ENCODE assay signal across 9 mouse cellular contexts in genomic region chr11:85838424-85839257, GRCm38 (mm10). TPM values are rescaled to one million over a fixed set of nuclear protein-coding genes. Genes with fewer than 3 reads are reported as not detected.
DNase-seq lines count a peak whose midpoint lies in the region; ATAC-seq and TF ChIP-seq lines count a peak whose summit lies in the region.
"Had no signal": no experiment of that assay in that cellular context is flagged by ENCODE, and none has a peak within 500 bp of the region (broad histone marks: within the 10 kb centered on the region; RNA-seq: fewer than 3 reads in every experiment).

No protein-coding gene starts in this region.

- H3K4me2 ChIP-seq in limb, embryonic 13.5 days (replicated peaks), result peak overlapping the region; percentile 87

- H3K9ac ChIP-seq in limb, embryonic 13.5 days, result peak overlapping the region; percentile 91

- H3K4me1 ChIP-seq in heart, embryonic 10.5 days, result peaks cover 68% of the 10 kb centered on the region
- no peaks in the 10 kb centered on the region; the same call in 1 of the 2 replicates for H3K4me1 ChIP-seq in embryonic fibroblast, embryonic 13.5 days (ENCODE audit: control insufficient read depth, insufficient read depth, low read length)
- H3K4me1 ChIP-seq in limb, embryonic 13.5 days, result peaks cover 74% of the 10 kb centered on the region

- no peak for TF ChIP-seq POLR2A in embryonic fibroblast, embryonic 13.5 days (IDR thresholded peaks at IDR 0.05; ENCODE audit: low read depth, low read length)

- H3K9me3 ChIP-seq in heart, embryonic 10.5 days, result no peaks in the 10 kb centered on the region
- H3K9me3 ChIP-seq in limb, embryonic 13.5 days, result no peaks in the 10 kb centered on the region

- no peak for DNase-seq in heart, embryonic 10.5 days (ENCODE audit: low spot score)
- DNase-seq in heart, postnatal 4 days, result no peak
- DNase-seq in 3T3-L1 (ENCODE audit: low read depth, low spot score), result peak; percentile 29
- no peak for DNase-seq in natural killer cell, adult 2 months (ENCODE audit: low spot score in 2 of 2)
- DNase-seq in cerebellum, postnatal 10 days, result no peak
- no peak for DNase-seq in spleen, postnatal 4 days (ENCODE audit: low spot score in 2 of 2)

- H3K4me3 ChIP-seq in heart, embryonic 10.5 days, result peak overlapping the region; percentile 75
- peak overlapping the region; percentile 17; the same call in 1 of the 2 replicates for H3K4me3 ChIP-seq in embryonic fibroblast, embryonic 13.5 days (ENCODE audit: insufficient read depth, low read length)
- H3K4me3 ChIP-seq in limb, embryonic 13.5 days, result peak overlapping the region; percentile 69

- H3K27ac ChIP-seq in heart, embryonic 10.5 days, result peak overlapping the region; percentile 89
- H3K27ac ChIP-seq in embryonic fibroblast, embryonic 13.5 days (ENCODE audit: insufficient read depth, low read length), result peak overlapping the region; percentile 24
- H3K27ac ChIP-seq in limb, embryonic 13.5 days, result peak overlapping the region; percentile 49; the same call in 1 of the 2 replicates

- peaks cover 94% of the 10 kb centered on the region for H3K27me3 ChIP-seq in heart, embryonic 10.5 days (ENCODE audit: insufficient read depth, poor library complexity, severe bottlenecking)
- H3K27me3 ChIP-seq in limb, embryonic 13.5 days, result peaks cover 85% of the 10 kb centered on the region

- 9% methylated on average over 20 of the region's 20 CpGs for WGBS in heart, embryonic 10.5 days
- 14% methylated on average over 20 of the region's 20 CpGs for WGBS in limb, embryonic 13.5 days

- H3K36me3 ChIP-seq in heart, embryonic 10.5 days, result peaks cover 14% of the 10 kb centered on the region
- H3K36me3 ChIP-seq in limb, embryonic 13.5 days, result peaks cover 3% of the 10 kb centered on the region; the same call in 1 of the 2 replicates

- no peak for ATAC-seq in limb, embryonic 13.5 days (ENCODE audit: low FRiP score, low read depth)

- TF ChIP-seq CTCF in embryonic fibroblast, embryonic 13.5 days (IDR thresholded peaks at IDR 0.05; ENCODE audit: borderline replicate concordance, insufficient read depth, low read length), result no peak

RNA-seq across cellular contexts. Expression of gene Tbx2, which starts 6.3 kb away (rescaled TPM):
- polyA plus RNA-seq in heart, embryonic 10.5 days (2016; fragmentation: Nextera tagmentation; extraction: Ambion mirVana), result 2.5 and 7.6 TPM in 2 replicates
- 10 to 100 TPM; 11.3 to 11.5 TPM for total RNA-seq in heart, postnatal 4 days (2021)
- polyA plus RNA-seq in embryonic fibroblast, embryonic 13.5 days (2011; ENCODE audit: insufficient read length, low read depth, missing spikeins), result 2.2 and 3.0 TPM in 2 replicates
- 5.0 and 5.1 TPM in 2 replicates for polyA plus RNA-seq in limb, embryonic 13.5 days (2015; fragmentation: Nextera tagmentation; extraction: Ambion mirVana)

RNA-seq across cellular contexts. Expression of gene Gm11444, which starts 11.5 kb away (rescaled TPM):
- polyA plus RNA-seq in heart, embryonic 10.5 days (2016; fragmentation: Nextera tagmentation; extraction: Ambion mirVana), result not detected in 2 replicates
- not detected for total RNA-seq in heart, postnatal 4 days (2021)
- polyA plus RNA-seq in embryonic fibroblast, embryonic 13.5 days (2011; ENCODE audit: insufficient read length, low read depth, missing spikeins), result not detected in 2 replicates
- polyA plus RNA-seq in limb, embryonic 13.5 days (2015; fragmentation: Nextera tagmentation; extraction: Ambion mirVana), result 0.28 TPM in 1 of 2 replicates, not detected in the other
- total RNA-seq: hematopoietic stem cell, adult 5-6 weeks had no signal

RNA-seq across cellular contexts. Expression of gene Tbx4, which starts 47.6 kb away (rescaled TPM):
- 0.80 and 4.1 TPM in 2 replicates for polyA plus RNA-seq in heart, embryonic 10.5 days (2016; fragmentation: Nextera tagmentation; extraction: Ambion mirVana)
- under 1 TPM in 1 of 2 experiments, not detected in 1; 0.09 TPM for total RNA-seq in heart, postnatal 4 days (2021)
- 2.8 and 12.0 TPM in 2 replicates for polyA plus RNA-seq in embryonic fibroblast, embryonic 13.5 days (2011; ENCODE audit: insufficient read length, low read depth, missing spikeins)
- 25.1 and 29.3 TPM in 2 replicates for polyA plus RNA-seq in limb, embryonic 13.5 days (2015; fragmentation: Nextera tagmentation; extraction: Ambion mirVana)

Comparison
In these comparisons a context has a peak if more than half of its experiments do, and no peak if none do; other contexts are left out.
1. H3K27ac ChIP-seq: peak in every context shown above with its lines; median percentile 89 in heart, embryonic 10.5 days; 49 in limb, embryonic 13.5 days; 24 in embryonic fibroblast, embryonic 13.5 days.
2. H3K4me3 ChIP-seq: peak in every context shown above with its lines; median percentile 75 in heart, embryonic 10.5 days; 69 in limb, embryonic 13.5 days; 17 in embryonic fibroblast, embryonic 13.5 days.